Mouse (Mus musculus) liver, embryonic 14.5 days (tissue): ENCODE measurements around the gene Cfdp1. TPM values are rescaled to one million over a fixed set of nuclear protein-coding genes. Genes with fewer than 3 reads are reported as not detected.

Source experiments
- ATAC-seq: fragments of 200-750 bp; cut with Nextera tagmentation; 2 replicates; pipeline ENCODE4 v1.8.0; 2017; ENCODE audit warnings: moderate number of reproducible peaks, mild to moderate bottlenecking, moderate library complexity; ENCODE audit not compliant: insufficient read depth
- DNase-seq, 3 experiments: peaks; one replicate each; pipeline ENCODE4 v3.0.0-alpha.2; 2012 to 2013; ENCODE audit warnings: low read depth in 3 of 3, low spot score in 3 of 3
- H3K27ac ChIP-seq: fragments of 300-500 bp; sonication (generic); 2 replicates; pipeline ENCODE4 v1.5.1; 2014; ENCODE audit warnings: moderate library complexity, mild to moderate bottlenecking, control low read depth, inconsistent platforms
- H3K27me3 ChIP-seq: fragments of 300-500 bp; sonication (generic); 2 replicates; pipeline ENCODE4 v1.6.1; 2014; ENCODE audit warnings: mild to moderate bottlenecking, low read length, moderate library complexity; ENCODE audit not compliant: control insufficient read depth, insufficient read depth
- H3K36me3 ChIP-seq: fragments of 300-500 bp; sonication (generic); replicated peaks from 2 replicates; pipeline ENCODE4 v1.6.1; 2014; ENCODE audit warnings: low read depth; ENCODE audit not compliant: control insufficient read depth, insufficient read depth
- H3K4me1 ChIP-seq, 2 experiments: fragments of 200-500 bp in 1 of 2; fragments of 300-500 bp in 1 of 2; sonication (generic) in 1 of 2; replicated peaks; 2 replicates each; pipeline ENCODE4 v1.6.1; 2012 to 2014; ENCODE audit warnings: antibody characterized with exemption in 1 of 2, inconsistent platforms in 1 of 2, low read length in 1 of 2; ENCODE audit not compliant: control insufficient read depth in 2 of 2, insufficient read depth in 2 of 2
- H3K4me2 ChIP-seq: fragments of 300-500 bp; sonication (generic); 2 replicates; pipeline ENCODE4 v1.6.1; 2014; ENCODE audit warnings: low read depth, mild to moderate bottlenecking, control low read depth, moderate library complexity
- H3K4me3 ChIP-seq, 2 experiments: fragments of 200-500 bp in 1 of 2; fragments of 300-500 bp in 1 of 2; sonication (generic) in 1 of 2; 2 replicates each; pipeline ENCODE4 v1.5.1; 2012 to 2014; ENCODE audit warnings: low read depth in 2 of 2, low read length in 2 of 2, mild to moderate bottlenecking in 2 of 2, control low read depth in 1 of 2, inconsistent platforms in 1 of 2, moderate library complexity in 1 of 2; ENCODE audit not compliant: insufficient read depth in 1 of 2
- H3K9ac ChIP-seq: fragments of 300-500 bp; sonication (generic); replicated peaks from 2 replicates; pipeline ENCODE4 v1.6.1; 2014; ENCODE audit warnings: mild to moderate bottlenecking, control low read depth, moderate library complexity
- H3K9me3 ChIP-seq: fragments of 300-500 bp; sonication (generic); 2 replicates; pipeline ENCODE4 v1.6.1; 2016; ENCODE audit warnings: low read length, mixed read lengths; ENCODE audit not compliant: control insufficient read depth
- CTCF ChIP-seq: IDR thresholded peaks from 2 replicates; pipeline ENCODE4 v1.5.1; 2016; ENCODE audit warnings: antibody characterized with exemption, low read depth, control low read depth
- EP300 ChIP-seq: IDR thresholded peaks from 2 replicates; pipeline ENCODE4 v1.6.1; 2016; ENCODE audit warnings: antibody characterized with exemption, low read depth
- WGBS: fragments of 180-500 bp; shearing (Covaris S2); extraction: QIAGEN DNeasy Blood & Tissue Kit; methylation state at CpG from one replicate; pipeline ENCODE4 v1.1.7; 2014; ENCODE audit not compliant: insufficient replicate concordance; 5-methylcytosine and 5-hydroxymethylcytosine counted together
- polyA plus RNA-seq, 2 experiments: library from polyadenylated mRNA; depleted of rRNA in 1 of 2; stranded (reverse) in 1 of 2; unstranded in 1 of 2; fragments of >200 nt; fragmentation: Nextera tagmentation in 1 of 2; extraction: Ambion mirVana in 1 of 2; gene quantifications; 2 replicates each; pipeline versions ENCODE4 v1.2.1 to v1.2.3; 2012 to 2014

The Cfdp1 gene
- polyA plus RNA-seq, 2 experiments, result 46.8 to 82.8 TPM

DNA sequence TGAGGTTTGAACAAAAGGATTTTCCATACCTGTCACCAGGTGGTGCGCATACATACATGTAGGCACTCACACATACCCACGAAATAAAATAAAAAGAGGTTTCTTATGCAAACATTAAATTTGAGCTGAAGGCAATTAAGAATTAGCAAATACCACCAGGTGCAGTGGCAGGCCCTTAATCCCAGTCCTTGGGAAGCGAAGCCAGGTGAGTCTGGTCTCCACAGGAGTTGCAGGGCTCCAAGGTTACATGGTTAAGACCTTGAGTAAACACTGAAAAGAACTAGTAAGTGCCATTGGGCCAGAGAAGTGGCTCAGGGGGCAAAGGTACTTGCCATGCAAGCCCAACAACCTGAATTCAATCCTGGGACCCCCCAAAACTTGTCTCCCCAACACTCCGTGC lies 29.5 kb upstream of the Cfdp1 start:
- 72% methylated on average over 4 of the region's 4 CpGs for WGBS
- no peak overlapping the region for H3K27ac ChIP-seq
- no peak overlapping the region for H3K4me3 ChIP-seq
- no peaks in the 10 kb centered on the region for H3K36me3 ChIP-seq
- H3K9me3 ChIP-seq, result no peaks in the 10 kb centered on the region
- no peaks in the 10 kb centered on the region; the same call in 1 of the 2 replicates for H3K27me3 ChIP-seq
- no peak for DNase-seq
- H3K9ac ChIP-seq, result no peak overlapping the region
- H3K4me2 ChIP-seq, result no peak overlapping the region
- TF ChIP-seq CTCF, result no peak
- TF ChIP-seq EP300, result no peak
- H3K4me1 ChIP-seq, result peaks cover 7 to 16% of the 10 kb centered on the region in 2 experiments; a peak in 3 of 4 replicates
- ATAC-seq, result no peak

DNA sequence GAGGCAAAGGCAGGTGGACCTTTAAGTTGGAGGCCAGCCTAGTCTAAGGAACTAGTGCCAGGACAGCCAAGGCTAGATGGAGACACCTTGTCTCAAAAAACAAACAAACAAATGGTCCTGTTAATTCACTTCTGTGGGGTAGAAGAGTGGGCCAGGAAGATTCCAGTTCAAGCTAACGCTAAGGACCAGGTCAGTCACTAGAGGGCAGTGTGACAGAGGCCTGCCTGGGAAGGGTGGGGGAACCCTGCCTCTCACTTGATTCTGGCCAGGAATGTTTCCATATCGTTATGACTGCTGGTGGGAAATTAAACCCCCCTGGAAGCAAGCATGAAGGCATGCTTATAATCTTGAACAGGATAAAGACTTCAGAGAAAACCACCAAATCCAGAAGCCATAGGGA lies 27.5 kb upstream of the Cfdp1 start:
- Histone ChIP-seq H3K4me1 (peaks cover 0 to 3% of the 10 kb centered on the region in 2 experiments; a peak in 1 of 4 replicates), H3K9me3 (no peaks in the 10 kb centered on the region), H3K36me3 (no peaks in the 10 kb centered on the region), H3K4me3 (no peak overlapping the region), H3K27ac (no peak overlapping the region), H3K9ac (no peak overlapping the region), H3K4me2 (no peak overlapping the region), H3K27me3 (no peaks in the 10 kb centered on the region)
- peak; percentile 19 to 23 (median 22) for DNase-seq
- 5% methylated on average over 2 of the region's 2 CpGs for WGBS
- no peak for ATAC-seq
- TF ChIP-seq CTCF (peak; percentile 91), EP300 (no peak)

DNA sequence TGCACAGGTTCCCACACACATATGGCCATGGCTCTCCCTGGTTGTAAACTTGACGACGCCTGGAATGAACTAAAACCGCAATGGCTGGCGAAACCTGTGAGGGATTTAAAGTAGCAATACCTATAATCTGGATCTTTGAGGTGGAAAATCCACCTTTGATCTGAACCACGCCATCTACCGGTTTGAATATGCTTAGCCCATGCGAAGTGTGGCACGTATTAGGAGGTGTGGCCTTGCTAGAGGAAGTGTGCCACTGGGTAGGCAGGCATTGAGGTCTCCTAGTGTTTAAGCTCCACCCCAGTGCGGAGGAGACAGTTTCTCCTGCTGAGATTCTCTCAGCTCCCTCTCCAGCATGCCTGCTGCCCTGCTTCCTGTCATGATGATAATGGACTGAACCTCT lies 23.6 kb upstream of the Cfdp1 start:
- H3K9ac ChIP-seq, result no peak overlapping the region
- H3K27ac ChIP-seq, result no peak overlapping the region
- no peak overlapping the region for H3K4me3 ChIP-seq
- H3K9me3 ChIP-seq, result no peaks in the 10 kb centered on the region
- no peaks in the 10 kb centered on the region for H3K27me3 ChIP-seq
- ATAC-seq (no peak), DNase-seq (no peak)
- WGBS, result 64% methylated on average over 9 of the region's 9 CpGs
- H3K36me3 ChIP-seq, result no peaks in the 10 kb centered on the region
- TF ChIP-seq CTCF (peak; percentile 27; the same call in 1 of the 2 replicates), EP300 (no peak)
- H3K4me1 ChIP-seq, result peaks cover 7% of the 10 kb centered on the region in 2 experiments; a peak in 3 of 4 replicates
- H3K4me2 ChIP-seq, result no peak overlapping the region

DNA sequence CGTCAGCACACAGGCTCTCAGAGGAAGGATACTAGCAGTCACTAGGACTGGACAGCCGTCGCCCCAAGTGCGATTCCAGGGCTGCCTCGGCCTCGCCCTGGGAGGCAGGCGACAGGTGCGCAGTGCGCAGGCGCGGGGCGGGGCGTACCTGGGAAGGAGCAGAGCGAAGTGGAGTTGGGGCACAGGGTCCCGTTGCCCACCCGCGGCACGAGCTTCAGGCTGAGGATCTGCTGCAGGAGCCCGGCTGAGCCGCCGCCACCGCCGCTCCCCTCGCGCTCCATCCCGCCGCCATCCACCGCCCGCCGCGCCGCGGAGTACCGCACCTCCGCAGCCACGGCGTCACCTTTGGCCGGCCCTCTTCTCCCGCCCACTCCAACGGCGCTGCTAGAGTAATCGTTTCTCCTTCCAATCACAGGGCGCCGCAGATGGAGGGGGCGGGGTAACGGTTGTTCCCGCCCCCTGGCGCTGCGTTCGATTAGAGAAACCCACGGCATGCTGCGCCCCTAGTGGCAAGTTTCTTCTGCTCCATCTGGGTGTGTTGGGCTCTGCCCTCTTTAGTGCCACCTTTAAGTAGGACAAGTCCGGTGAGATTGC lies 22.4 kb upstream of the Cfdp1 start, which contains the start of gene Tmem170:
Gene Tmem170 (minus strand): TSS at position 396 of the 594 bp plus-strand sequence.
- Histone ChIP-seq H3K27ac (peak within 1 kb of the TSS; percentile 54; the same call in 1 of the 2 replicates), H3K4me1 (peaks cover 7% of the 10 kb centered on the region in 2 experiments; a peak in 3 of 4 replicates), H3K9ac (peak within 1 kb of the TSS; percentile 86), H3K27me3 (no peaks in the 10 kb centered on the region), H3K9me3 (no peaks in the 10 kb centered on the region), H3K36me3 (no peaks in the 10 kb centered on the region), H3K4me2 (peak within 1 kb of the TSS; percentile 99), H3K4me3 (peak within 1 kb of the TSS; percentile 71 to 72)
- ATAC-seq, result peak; percentile 99
- peak; percentile 96 to 97 (median 97) for DNase-seq
- 1% methylated on average over 52 of the region's 53 CpGs for WGBS
- TF ChIP-seq EP300, result no peak
- TF ChIP-seq CTCF, result peak; percentile 98

DNA sequence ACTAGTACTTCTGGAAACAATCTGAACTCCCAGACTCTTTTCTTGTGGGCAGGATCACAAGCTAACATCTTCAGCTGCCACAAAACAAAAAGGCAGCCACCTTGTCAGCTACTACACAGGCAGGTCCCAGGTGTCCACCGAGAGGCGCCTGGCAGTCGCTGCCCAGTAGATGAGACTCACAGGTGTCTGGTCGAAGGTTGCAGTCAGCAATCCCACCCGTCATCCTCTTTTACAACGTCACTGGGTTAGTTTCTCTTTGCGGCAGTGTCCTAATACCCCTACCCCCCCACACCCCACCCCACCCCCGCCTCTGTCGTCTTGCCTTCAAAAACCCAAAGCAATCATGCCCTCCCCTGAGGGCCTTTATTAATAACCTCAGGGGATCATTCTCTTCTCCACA lies 21.7 kb upstream of the Cfdp1 start:
- DNase-seq (no peak), ATAC-seq (no peak)
- H3K4me2 ChIP-seq, result peak overlapping the region; percentile 99
- no peaks in the 10 kb centered on the region for H3K27me3 ChIP-seq
- peak overlapping the region; percentile 54; the same call in 1 of the 2 replicates for H3K27ac ChIP-seq
- peaks cover 7% of the 10 kb centered on the region in 2 experiments; a peak in 3 of 4 replicates for H3K4me1 ChIP-seq
- no peaks in the 10 kb centered on the region for H3K36me3 ChIP-seq
- TF ChIP-seq CTCF (no peak), EP300 (no peak)
- peak overlapping the region; percentile 86 for H3K9ac ChIP-seq
- peak overlapping the region; percentile 71 to 72 for H3K4me3 ChIP-seq
- no peaks in the 10 kb centered on the region for H3K9me3 ChIP-seq
- WGBS, result 28% methylated on average over 9 of the region's 9 CpGs
